Mouse (Mus musculus) bone marrow macrophage, adult 2 months (primary cell): ENCODE measurements around the gene Sox14.

Source experiments
- CTCF ChIP-seq: IDR thresholded peaks from 2 replicates; pipeline ENCODE4 v1.5.1; 2012; ENCODE audit warnings: low read depth, mild to moderate bottlenecking, low read length, moderate library complexity
- POLR2A ChIP-seq: IDR thresholded peaks from 2 replicates; pipeline ENCODE4 v1.6.1; 2012; ENCODE audit warnings: mild to moderate bottlenecking, low read depth, low read length, borderline replicate concordance

GRCm38 (mm10) chr9:99853356-99853755, 22.6 kb downstream of the Sox14 start:
- no peak for TF ChIP-seq POLR2A
- TF ChIP-seq CTCF: no peak
